Mouse (Mus musculus) embryonic fibroblast, embryonic 13.5 days (primary cell): Measurements from ENCODE around the gene Tas2r122.

Source experiments
- CTCF ChIP-seq: IDR thresholded peaks from 2 replicates; pipeline ENCODE4 v1.5.1; 2011; ENCODE audit warnings: mild to moderate bottlenecking, control low read depth, low read length, moderate library complexity, borderline replicate concordance; ENCODE audit not compliant: insufficient read depth
- POLR2A ChIP-seq: IDR thresholded peaks from 2 replicates; pipeline ENCODE4 v1.6.1; 2011; ENCODE audit warnings: low read depth, mild to moderate bottlenecking, control low read depth, low read length, moderate library complexity

- TF ChIP-seq POLR2A (no peak), CTCF (no peak)
Measured at GRCm38 (mm10) chr6:132700907-132701306, 10.8 kb downstream of the Tas2r122 start, which contains the start of gene Tas2r121.
